11 mouse cellular contexts compared by ENCODE assay signal in the genomic region with DNA sequence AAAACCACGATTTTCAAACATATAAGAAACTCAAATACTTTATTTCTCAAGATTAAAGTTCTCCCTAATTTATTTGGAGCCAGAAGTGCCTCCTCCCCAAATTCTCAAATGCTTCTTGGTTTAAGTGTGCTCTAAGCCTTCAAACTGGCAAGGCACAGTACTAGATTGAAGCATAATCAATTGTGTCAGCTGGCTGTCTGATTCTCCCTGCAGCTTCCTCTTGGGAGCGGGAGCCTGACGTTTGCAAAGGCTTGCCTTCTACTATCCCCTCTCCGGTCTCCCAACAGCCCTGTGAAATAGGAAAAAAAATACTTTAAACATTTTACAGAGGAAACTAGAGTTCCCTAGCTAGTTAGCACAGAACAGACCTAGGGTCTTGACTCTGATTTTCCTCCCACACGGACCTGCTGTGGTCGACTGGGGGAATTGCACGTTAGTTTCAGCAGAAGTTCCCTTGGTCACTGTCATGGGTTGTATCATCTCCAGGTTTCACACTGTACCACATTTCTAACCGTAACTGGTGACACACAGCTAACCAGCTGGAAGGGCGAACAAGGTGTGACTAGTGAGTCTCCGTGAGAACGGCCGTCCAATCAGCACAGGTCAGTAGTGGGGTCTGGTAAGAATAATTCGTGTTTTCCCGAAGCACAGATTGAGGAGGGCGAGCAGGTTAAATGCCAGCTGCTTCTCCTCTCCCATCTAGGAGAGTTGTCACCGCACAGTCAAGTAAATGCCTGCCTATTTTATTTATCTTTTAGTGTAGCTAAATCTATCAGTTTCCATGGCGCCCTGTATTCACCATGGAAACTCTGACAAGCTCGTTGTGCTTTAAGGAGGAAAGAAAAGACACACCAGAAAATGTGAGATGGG. TPM values are rescaled to one million over a fixed set of nuclear protein-coding genes. Genes with fewer than 3 reads are reported as not detected.
DNase-seq lines count a peak whose midpoint lies in the region; ATAC-seq and TF ChIP-seq lines count a peak whose summit lies in the region.
"Had no signal": no experiment of that assay in that cellular context is flagged by ENCODE, and none has a peak within 500 bp of the region (broad histone marks: within the 10 kb centered on the region; RNA-seq: fewer than 3 reads in every experiment).

No protein-coding gene starts in this region.

- no peak for DNase-seq in hindbrain, embryonic 10.5 days (ENCODE audit: low spot score)
- DNase-seq in brain, adult 2 months (ENCODE audit: low read depth, low spot score) = peak; percentile 69
- peak; percentile 23 for DNase-seq in hindbrain, postnatal 0 days (ENCODE audit: low spot score)
- DNase-seq in stomach, postnatal 0 days (ENCODE audit: low spot score) = no peak
- no peak for DNase-seq in heart, postnatal 4 days
- DNase-seq in heart, adult 18-20 months = no peak
- DNase-seq: adrenal gland, postnatal 36 days had no signal

- H3K4me3 ChIP-seq in hindbrain, embryonic 12.5 days = no peak overlapping the region
- no peak overlapping the region for H3K4me3 ChIP-seq in hindbrain, embryonic 10.5 days
- H3K4me3 ChIP-seq in hindbrain, postnatal 0 days (ENCODE audit: low read length) = no peak overlapping the region
- H3K4me3 ChIP-seq in midbrain, embryonic 15.5 days = no peak overlapping the region
- H3K4me3 ChIP-seq in stomach, postnatal 0 days (ENCODE audit: low read depth, low read length) = no peak overlapping the region
- H3K4me3 ChIP-seq: heart, embryonic 15.5 days; liver, embryonic 12.5 days had no signal

- peak; percentile 29; the same call in 1 of the 2 replicates for TF ChIP-seq CTCF in hindbrain, postnatal 0 days (IDR thresholded peaks at IDR 0.05; ENCODE audit: low read depth)
- no peak for TF ChIP-seq CTCF in stomach, postnatal 0 days (IDR thresholded peaks at IDR 0.05; ENCODE audit: low read depth)

- H3K27ac ChIP-seq in hindbrain, embryonic 12.5 days = no peak overlapping the region
- H3K27ac ChIP-seq in hindbrain, embryonic 10.5 days = no peak overlapping the region
- peak overlapping the region; percentile 11; the same call in 1 of the 2 replicates for H3K27ac ChIP-seq in hindbrain, postnatal 0 days
- peak overlapping the region; percentile 64 for H3K27ac ChIP-seq in midbrain, embryonic 15.5 days
- no peak overlapping the region for H3K27ac ChIP-seq in stomach, postnatal 0 days (replicated peaks)
- H3K27ac ChIP-seq: heart, embryonic 15.5 days; liver, embryonic 12.5 days had no signal

- peak; percentile 40; the same call in 1 of the 2 replicates for ATAC-seq in hindbrain, embryonic 12.5 days (ENCODE audit: low FRiP score)
- peak; percentile 80 for ATAC-seq in hindbrain, postnatal 0 days
- ATAC-seq in midbrain, embryonic 15.5 days (replicated peaks) = peak; percentile 88
- ATAC-seq in stomach, postnatal 0 days (ENCODE audit: low FRiP score, low TSS enrichment) = no peak
- ATAC-seq: liver, embryonic 12.5 days had no signal

- peaks cover 6% of the 10 kb centered on the region; the same call in 1 of the 2 replicates for H3K4me1 ChIP-seq in hindbrain, embryonic 12.5 days
- H3K4me1 ChIP-seq in hindbrain, embryonic 10.5 days (replicated peaks) = no peaks in the 10 kb centered on the region
- no peaks in the 10 kb centered on the region for H3K4me1 ChIP-seq in hindbrain, postnatal 0 days (ENCODE audit: insufficient read depth, low read length)
- H3K4me1 ChIP-seq in midbrain, embryonic 15.5 days = peaks cover 12% of the 10 kb centered on the region
- no peaks in the 10 kb centered on the region for H3K4me1 ChIP-seq in stomach, postnatal 0 days (replicated peaks; ENCODE audit: control insufficient read depth, insufficient read depth)
- H3K4me1 ChIP-seq: heart, embryonic 15.5 days; liver, embryonic 12.5 days had no signal

- TF ChIP-seq EP300 in stomach, postnatal 0 days (optimal IDR thresholded peaks at IDR 0.05) = no peak

- no peaks in the 10 kb centered on the region for H3K27me3 ChIP-seq in hindbrain, embryonic 12.5 days
- H3K27me3 ChIP-seq in hindbrain, embryonic 10.5 days (ENCODE audit: insufficient read depth, poor library complexity, severe bottlenecking) = no peaks in the 10 kb centered on the region
- no peaks in the 10 kb centered on the region for H3K27me3 ChIP-seq in hindbrain, postnatal 0 days (ENCODE audit: insufficient read depth, low read length)
- no peaks in the 10 kb centered on the region for H3K27me3 ChIP-seq in midbrain, embryonic 15.5 days (replicated peaks)
- no peaks in the 10 kb centered on the region for H3K27me3 ChIP-seq in stomach, postnatal 0 days (ENCODE audit: control insufficient read depth, insufficient read depth, low read length)
- H3K27me3 ChIP-seq: heart, embryonic 15.5 days; liver, embryonic 12.5 days had no signal

- H3K4me2 ChIP-seq in hindbrain, embryonic 12.5 days (replicated peaks) = no peak overlapping the region
- no peak overlapping the region for H3K4me2 ChIP-seq in hindbrain, postnatal 0 days (ENCODE audit: low read depth, low read length)
- peak overlapping the region; percentile 8; the same call in 1 of the 2 replicates for H3K4me2 ChIP-seq in midbrain, embryonic 15.5 days
- no peak overlapping the region for H3K4me2 ChIP-seq in stomach, postnatal 0 days (replicated peaks; ENCODE audit: low read depth)
- H3K4me2 ChIP-seq: heart, embryonic 15.5 days; liver, embryonic 12.5 days had no signal

- WGBS in hindbrain, embryonic 12.5 days = 72% methylated on average over 18 of the region's 18 CpGs
- whole genome bisulfite sequencing in hindbrain, embryonic 10.5 days = 77% methylated on average over 18 of the region's 18 CpGs
- WGBS in hindbrain, postnatal 0 days = 56% methylated on average over 18 of the region's 18 CpGs
- WGBS in midbrain, embryonic 15.5 days = 55% methylated on average over 18 of the region's 18 CpGs
- 39% methylated on average over 18 of the region's 18 CpGs for WGBS in stomach, postnatal 0 days

- H3K36me3 ChIP-seq in hindbrain, embryonic 12.5 days = no peaks in the 10 kb centered on the region
- H3K36me3 ChIP-seq in hindbrain, embryonic 10.5 days = no peaks in the 10 kb centered on the region
- no peaks in the 10 kb centered on the region for H3K36me3 ChIP-seq in hindbrain, postnatal 0 days (ENCODE audit: insufficient read depth, low read length)
- H3K36me3 ChIP-seq in midbrain, embryonic 15.5 days (replicated peaks) = no peaks in the 10 kb centered on the region
- no peaks in the 10 kb centered on the region for H3K36me3 ChIP-seq in stomach, postnatal 0 days (ENCODE audit: control insufficient read depth, insufficient read depth, low read length)
- H3K36me3 ChIP-seq: heart, embryonic 15.5 days; liver, embryonic 12.5 days had no signal

- H3K9me3 ChIP-seq in hindbrain, embryonic 12.5 days (replicated peaks) = no peaks in the 10 kb centered on the region
- no peaks in the 10 kb centered on the region for H3K9me3 ChIP-seq in hindbrain, embryonic 10.5 days
- no peaks in the 10 kb centered on the region for H3K9me3 ChIP-seq in hindbrain, postnatal 0 days (ENCODE audit: low read length)
- no peaks in the 10 kb centered on the region for H3K9me3 ChIP-seq in midbrain, embryonic 15.5 days
- no peaks in the 10 kb centered on the region for H3K9me3 ChIP-seq in stomach, postnatal 0 days (ENCODE audit: control insufficient read depth, low read length)
- H3K9me3 ChIP-seq: heart, embryonic 15.5 days; liver, embryonic 12.5 days had no signal

- no peak overlapping the region for H3K9ac ChIP-seq in hindbrain, embryonic 12.5 days
- H3K9ac ChIP-seq in hindbrain, postnatal 0 days (replicated peaks; ENCODE audit: low read length) = no peak overlapping the region
- no peak overlapping the region for H3K9ac ChIP-seq in midbrain, embryonic 15.5 days
- no peak overlapping the region for H3K9ac ChIP-seq in stomach, postnatal 0 days (ENCODE audit: low read length)
- H3K9ac ChIP-seq: heart, embryonic 15.5 days; liver, embryonic 12.5 days had no signal

RNA-seq across cellular contexts. Expression of gene Gda, which starts 6.2 kb away (rescaled TPM):
- polyA plus RNA-seq in hindbrain, embryonic 12.5 days (2016; fragmentation: Nextera tagmentation; extraction: Ambion mirVana) = 0.05 and 0.18 TPM in 2 replicates
- polyA plus RNA-seq in hindbrain, embryonic 10.5 days (2016; fragmentation: Nextera tagmentation; extraction: Ambion mirVana) = not detected in 2 replicates
- total RNA-seq in hindbrain, postnatal 0 days (2014; rRNA removed) = 2.7 and 3.3 TPM in 2 replicates
- polyA plus RNA-seq in hindbrain, postnatal 0 days (2015; fragmentation: Nextera tagmentation; extraction: Ambion mirVana) = 0.61 and 0.64 TPM in 2 replicates
- polyA plus RNA-seq in midbrain, embryonic 15.5 days (2015; fragmentation: Nextera tagmentation; extraction: Ambion mirVana) = 0.50 and 0.77 TPM in 2 replicates
- 0.21 and 0.22 TPM in 2 replicates for polyA plus RNA-seq in stomach, postnatal 0 days (2015; fragmentation: Nextera tagmentation; extraction: Ambion mirVana)
- 1 to 10 TPM; 1.2 to 2.9 TPM for total RNA-seq in heart, postnatal 4 days (2021)
- 10 to 100 TPM; 18.0 to 19.1 TPM for total RNA-seq in heart, adult 18-20 months (2021)

Comparison
In these comparisons a context has a peak if more than half of its experiments do, and no peak if none do; other contexts are left out.
1. H3K27ac ChIP-seq: peak in hindbrain, postnatal 0 days (single experiment) and midbrain, embryonic 15.5 days (single experiment); none in hindbrain, embryonic 12.5 days (single experiment), hindbrain, embryonic 10.5 days (single experiment) and stomach, postnatal 0 days (single experiment).
2. DNase-seq: peak in brain, adult 2 months (single experiment) and hindbrain, postnatal 0 days (single experiment); none in hindbrain, embryonic 10.5 days (single experiment), stomach, postnatal 0 days (single experiment), heart, postnatal 4 days (single experiment) and heart, adult 18-20 months (0 of 2).